In the genomic region with DNA sequence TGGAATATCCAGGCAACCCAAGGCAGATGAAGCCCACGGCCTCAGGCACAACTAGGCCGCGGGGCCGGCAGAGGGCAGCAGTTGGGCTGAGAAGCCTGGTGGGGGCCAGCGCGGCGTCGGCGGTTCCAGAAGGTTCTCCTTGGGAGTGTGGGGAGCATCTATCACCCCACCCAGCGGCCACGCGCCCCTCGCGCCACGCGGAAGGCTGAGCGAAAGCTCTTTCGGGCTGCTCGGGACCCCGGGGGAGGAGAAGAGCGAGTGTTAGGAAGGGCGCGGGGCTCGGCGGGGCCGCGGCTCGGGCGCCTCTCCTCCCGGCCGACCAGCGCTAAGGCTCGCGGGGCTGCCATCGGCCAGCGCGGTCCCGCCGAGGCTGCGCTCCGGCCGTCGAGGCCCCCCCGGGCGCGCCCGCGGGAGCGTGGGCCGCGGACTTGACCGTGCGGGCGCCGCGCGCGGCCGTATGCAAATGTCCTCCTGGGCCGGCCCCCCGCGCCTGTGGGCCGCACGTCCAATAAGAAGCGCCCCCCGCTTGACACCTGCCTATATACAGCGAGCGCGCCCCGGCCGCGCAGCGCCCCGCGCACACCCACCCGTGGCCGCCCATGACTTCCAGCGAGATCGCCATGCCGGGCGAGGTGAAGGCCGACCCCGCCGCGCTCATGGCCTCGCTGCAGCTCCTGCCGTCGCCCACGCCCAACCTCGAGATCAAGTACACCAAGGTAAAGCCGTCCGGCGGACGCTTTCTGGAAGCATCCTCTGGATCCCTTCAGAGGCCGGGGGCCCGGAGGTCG, we compare ENCODE assay signal across 8 mouse cellular contexts. TPM values are rescaled to one million over a fixed set of nuclear protein-coding genes. Genes with fewer than 3 reads are reported as not detected.
A peak's percentile ranks its signal among the peaks of the same experiment; 100 is the strongest.
DNase-seq lines count a peak whose midpoint lies in the region; ATAC-seq and TF ChIP-seq lines count a peak whose summit lies in the region.

A gene (plus strand): TSS at position 542 of the 788 bp plus-strand sequence.

- WGBS in forebrain, postnatal 0 days, result 2% methylated on average over 87 of the region's 97 CpGs
- under 1% methylated on average over 95 of the region's 97 CpGs for WGBS in hindbrain, embryonic 10.5 days
- under 1% methylated on average over 86 of the region's 97 CpGs for WGBS in limb, embryonic 11.5 days
- under 1% methylated on average over 81 of the region's 97 CpGs for WGBS in midbrain, embryonic 11.5 days

- peak; percentile 81 for ATAC-seq in forebrain, postnatal 0 days
- peak; percentile 73 for ATAC-seq in limb, embryonic 11.5 days (ENCODE audit: insufficient number of reproducible peaks, low FRiP score, low TSS enrichment, low read depth)
- ATAC-seq in midbrain, embryonic 11.5 days (ENCODE audit: low FRiP score), result peak; percentile 77

- no peak within 1 kb of the TSS for H3K27ac ChIP-seq in forebrain, postnatal 0 days (ENCODE audit: low read depth, low read length)
- peak within 1 kb of the TSS; percentile 56; the same call in 1 of the 2 replicates for H3K27ac ChIP-seq in hindbrain, embryonic 10.5 days
- no peak within 1 kb of the TSS for H3K27ac ChIP-seq in limb, embryonic 11.5 days (replicated peaks; ENCODE audit: low read depth, low read length)
- no peak within 1 kb of the TSS for H3K27ac ChIP-seq in midbrain, embryonic 11.5 days (ENCODE audit: low read depth, low read length)

- no peak within 1 kb of the TSS for H3K9ac ChIP-seq in forebrain, postnatal 0 days
- peak within 1 kb of the TSS; percentile 37; the same call in 1 of the 2 replicates for H3K9ac ChIP-seq in limb, embryonic 11.5 days (ENCODE audit: low read length)
- no peak within 1 kb of the TSS for H3K9ac ChIP-seq in midbrain, embryonic 11.5 days (ENCODE audit: low read length)

- H3K27me3 ChIP-seq in E14TG2a.4 (ENCODE audit: insufficient read depth, low read length), result peaks cover 73% of the 10 kb centered on the region
- peaks cover 56% of the 10 kb centered on the region for H3K27me3 ChIP-seq in forebrain, postnatal 0 days (ENCODE audit: insufficient read depth, low read length)
- H3K27me3 ChIP-seq in hindbrain, embryonic 10.5 days (ENCODE audit: insufficient read depth, poor library complexity, severe bottlenecking), result peaks cover 79% of the 10 kb centered on the region
- H3K27me3 ChIP-seq in limb, embryonic 11.5 days (ENCODE audit: control insufficient read depth, insufficient read depth, low read length), result peaks cover 44% of the 10 kb centered on the region
- H3K27me3 ChIP-seq in midbrain, embryonic 11.5 days (ENCODE audit: control insufficient read depth, insufficient read depth, low read length), result peaks cover 49% of the 10 kb centered on the region

- H3K36me3 ChIP-seq in E14TG2a.4 (ENCODE audit: insufficient read depth, low read length), result no peaks in the 10 kb centered on the region
- H3K36me3 ChIP-seq in forebrain, postnatal 0 days (ENCODE audit: insufficient read depth), result no peaks in the 10 kb centered on the region
- no peaks in the 10 kb centered on the region for H3K36me3 ChIP-seq in hindbrain, embryonic 10.5 days
- H3K36me3 ChIP-seq in limb, embryonic 11.5 days (ENCODE audit: control insufficient read depth, insufficient read depth, low read length), result no peaks in the 10 kb centered on the region
- no peaks in the 10 kb centered on the region for H3K36me3 ChIP-seq in midbrain, embryonic 11.5 days (ENCODE audit: control insufficient read depth, insufficient read depth, low read length)

- DNase-seq in adrenal gland, postnatal 10 days, result peak; percentile 84
- peak; percentile 45 for DNase-seq in forebrain, postnatal 0 days
- DNase-seq in hindbrain, embryonic 10.5 days (ENCODE audit: low spot score), result peak; percentile 73
- DNase-seq in limb, embryonic 11.5 days (ENCODE audit: low spot score), result peak; percentile 84
- DNase-seq in midbrain, embryonic 11.5 days (ENCODE audit: low spot score, missing footprints), result peak; percentile 94
- DNase-seq in spleen, postnatal 36 days (ENCODE audit: low spot score in 2 of 2), result peak; percentile 18 to 26
- DNase-seq in c-Kit-positive CD71-positive TER-119-positive erythroid progenitor cells, embryonic 14.5 days (ENCODE audit: low spot score), result no peak

- TF ChIP-seq CTCF in E14TG2a.4 (conservative IDR thresholded peaks at IDR 0.05; ENCODE audit: low read length), result peak; percentile 24; the same call in 1 of the 2 replicates
- TF ChIP-seq CTCF in forebrain, postnatal 0 days (IDR thresholded peaks at IDR 0.05; ENCODE audit: low read depth), result peak; percentile 67

- peaks cover 15% of the 10 kb centered on the region for H3K4me1 ChIP-seq in E14TG2a.4 (replicated peaks; ENCODE audit: low read depth, low read length)
- no peaks in the 10 kb centered on the region for H3K4me1 ChIP-seq in forebrain, postnatal 0 days (ENCODE audit: insufficient read depth)
- peaks cover 16% of the 10 kb centered on the region for H3K4me1 ChIP-seq in hindbrain, embryonic 10.5 days (replicated peaks)
- H3K4me1 ChIP-seq in limb, embryonic 11.5 days (ENCODE audit: control insufficient read depth, insufficient read depth, low read length), result no peaks in the 10 kb centered on the region; the same call in 1 of the 2 replicates
- peaks cover 5% of the 10 kb centered on the region for H3K4me1 ChIP-seq in midbrain, embryonic 11.5 days (ENCODE audit: control insufficient read depth, insufficient read depth, low read length)

- peak within 1 kb of the TSS; percentile 78 for H3K4me3 ChIP-seq in E14TG2a.4 (replicated peaks; ENCODE audit: low read length)
- H3K4me3 ChIP-seq in forebrain, postnatal 0 days (ENCODE audit: low read depth, low read length), result peak within 1 kb of the TSS; percentile 34
- peak within 1 kb of the TSS; percentile 52 for H3K4me3 ChIP-seq in hindbrain, embryonic 10.5 days
- peak within 1 kb of the TSS; percentile 31 for H3K4me3 ChIP-seq in limb, embryonic 11.5 days (ENCODE audit: low read depth, low read length)
- H3K4me3 ChIP-seq in midbrain, embryonic 11.5 days (ENCODE audit: low read depth, low read length), result peak within 1 kb of the TSS; percentile 34

- no peaks in the 10 kb centered on the region for H3K9me3 ChIP-seq in E14TG2a.4 (ENCODE audit: low read length)
- no peaks in the 10 kb centered on the region for H3K9me3 ChIP-seq in forebrain, postnatal 0 days (ENCODE audit: low read length)
- H3K9me3 ChIP-seq in hindbrain, embryonic 10.5 days, result no peaks in the 10 kb centered on the region
- no peaks in the 10 kb centered on the region for H3K9me3 ChIP-seq in limb, embryonic 11.5 days (ENCODE audit: control insufficient read depth, low read length)
- H3K9me3 ChIP-seq in midbrain, embryonic 11.5 days (ENCODE audit: control insufficient read depth, low read length), result no peaks in the 10 kb centered on the region

- peak within 1 kb of the TSS; percentile 51 for H3K4me2 ChIP-seq in forebrain, postnatal 0 days (ENCODE audit: low read depth)
- peak within 1 kb of the TSS; percentile 59 for H3K4me2 ChIP-seq in limb, embryonic 11.5 days (ENCODE audit: low read depth, severe bottlenecking)
- peak within 1 kb of the TSS; percentile 53 for H3K4me2 ChIP-seq in midbrain, embryonic 11.5 days

RNA-seq across cellular contexts. Expression of the gene that starts here (rescaled TPM):
- 10 to 100 TPM; 29.3 to 35.4 TPM for total RNA-seq in adrenal gland, postnatal 10 days (2021)
- total RNA-seq in forebrain, postnatal 0 days (2014; rRNA removed), result 19.2 and 26.9 TPM in 2 replicates
- polyA plus RNA-seq in forebrain, postnatal 0 days (2015; fragmentation: Nextera tagmentation; extraction: Ambion mirVana), result 22.9 and 23.3 TPM in 2 replicates
- 0.80 and 5.7 TPM in 2 replicates for polyA plus RNA-seq in hindbrain, embryonic 10.5 days (2016; fragmentation: Nextera tagmentation; extraction: Ambion mirVana)
- 36.8 and 42.3 TPM in 2 replicates for polyA plus RNA-seq in limb, embryonic 11.5 days (2014; fragmentation: Nextera tagmentation; extraction: Ambion mirVana)
- polyA plus RNA-seq in midbrain, embryonic 11.5 days (2014; fragmentation: Nextera tagmentation; extraction: Ambion mirVana), result 0.60 and 0.77 TPM in 2 replicates

Comparison
In these comparisons a context has a peak if more than half of its experiments do, and no peak if none do; other contexts are left out.
1. Peak in DNase-seq, ATAC-seq, H3K4me3 ChIP-seq and H3K4me2 ChIP-seq in midbrain, embryonic 11.5 days; RNA of the gene not detected or under 1 TPM.